Mouse (Mus musculus): Measurements from ENCODE around the gene AC141477.1. TPM values are rescaled to one million over a fixed set of nuclear protein-coding genes. Genes with fewer than 3 reads are reported as not detected.
A peak's percentile ranks its signal among the peaks of the same experiment; 100 is the strongest.

AC141477.1 gene
- not detected in 2 replicates for polyA plus RNA-seq (2014; fragmentation: Nextera tagmentation; extraction: Ambion mirVana)

- no peak for ATAC-seq (ENCODE audit: low FRiP score)
- H3K9ac ChIP-seq (ENCODE audit: low read length), result no peak within 1 kb of the TSS
- H3K4me3 ChIP-seq (ENCODE audit: low read depth, low read length), result no peak within 1 kb of the TSS
- no peaks in the 10 kb centered on the region for H3K9me3 ChIP-seq (ENCODE audit: control insufficient read depth, low read length)
- H3K4me1 ChIP-seq (ENCODE audit: control insufficient read depth, insufficient read depth, low read length), result peaks cover 4% of the 10 kb centered on the region
- H3K27me3 ChIP-seq (ENCODE audit: control insufficient read depth, insufficient read depth, low read length), result no peaks in the 10 kb centered on the region
- H3K36me3 ChIP-seq (ENCODE audit: control insufficient read depth, insufficient read depth, low read length), result peaks cover 8% of the 10 kb centered on the region; the same call in 1 of the 2 replicates
- H3K4me2 ChIP-seq, result no peak within 1 kb of the TSS
- 95% methylated on average over 17 of the region's 17 CpGs for WGBS
- no peak within 1 kb of the TSS for H3K27ac ChIP-seq (ENCODE audit: low read depth, low read length)
- no peak for DNase-seq (ENCODE audit: low spot score, missing footprints)
Observed at GRCm38 (mm10) chr10:76440281-76440680, at the start of gene AC141477.1. TSS of gene AC141477.1 (minus strand) at chr10:76440444.

DNA sequence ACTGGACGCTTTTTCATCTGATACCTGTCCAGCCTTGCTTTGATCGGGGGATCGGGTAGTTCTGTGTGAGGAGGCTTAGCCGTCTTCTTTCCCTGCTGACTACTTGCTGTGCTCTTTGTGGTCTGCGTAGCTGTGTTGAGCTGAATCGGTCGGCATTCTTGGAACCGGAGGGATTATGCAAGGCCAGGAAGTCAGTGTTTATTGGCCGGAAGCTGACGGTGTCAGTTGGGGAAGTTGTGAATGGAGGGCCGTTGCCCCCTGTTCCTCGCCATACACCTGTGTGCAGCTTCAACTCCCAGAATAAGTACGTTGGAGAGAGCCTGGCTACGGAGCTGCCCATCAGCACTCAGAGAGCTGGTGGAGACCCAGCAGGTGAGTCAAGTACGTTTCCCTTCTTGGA is 49.0 kb upstream of the AC141477.1 start:
- Histone ChIP-seq H3K27ac (ENCODE audit: low read depth, low read length) (no peak overlapping the region), H3K4me3 (ENCODE audit: low read depth, low read length) (no peak overlapping the region), H3K36me3 (ENCODE audit: control insufficient read depth, insufficient read depth, low read length) (peaks cover 23% of the 10 kb centered on the region), H3K9ac (ENCODE audit: low read length) (no peak overlapping the region), H3K4me1 (ENCODE audit: control insufficient read depth, insufficient read depth, low read length) (no peaks in the 10 kb centered on the region), H3K27me3 (ENCODE audit: control insufficient read depth, insufficient read depth, low read length) (no peaks in the 10 kb centered on the region), H3K9me3 (ENCODE audit: control insufficient read depth, low read length) (no peaks in the 10 kb centered on the region), H3K4me2 (no peak overlapping the region)
- DNase-seq (ENCODE audit: low spot score, missing footprints) (peak; percentile 72), ATAC-seq (ENCODE audit: low FRiP score) (no peak)
- 93% methylated on average over 15 of the region's 15 CpGs for WGBS

DNA sequence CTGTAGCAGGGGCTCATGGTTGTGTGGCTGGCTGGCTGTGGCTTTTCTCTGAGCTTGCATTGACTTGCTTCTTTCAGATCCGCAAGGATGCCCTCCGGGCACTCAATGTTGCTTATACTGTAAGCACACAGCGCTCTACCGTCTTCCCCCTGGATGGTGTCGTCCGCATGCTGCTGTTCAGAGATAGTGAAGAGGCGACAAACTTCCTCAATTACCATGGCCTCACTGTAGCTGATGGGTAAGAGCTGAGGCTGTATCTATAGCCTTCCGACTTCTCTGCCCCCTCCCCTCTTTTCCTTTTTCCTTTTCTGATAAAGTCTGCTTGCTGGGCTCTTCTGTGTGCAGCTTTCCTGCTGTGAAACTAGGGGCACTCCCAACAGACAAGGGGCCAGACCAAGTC is 48.0 kb upstream of the AC141477.1 start:
- H3K27me3 ChIP-seq (ENCODE audit: control insufficient read depth, insufficient read depth, low read length), result no peaks in the 10 kb centered on the region
- 97% methylated on average over 8 of the region's 8 CpGs for WGBS
- H3K9me3 ChIP-seq (ENCODE audit: control insufficient read depth, low read length), result no peaks in the 10 kb centered on the region
- no peak overlapping the region for H3K4me2 ChIP-seq
- no peak overlapping the region for H3K27ac ChIP-seq (ENCODE audit: low read depth, low read length)
- ATAC-seq (ENCODE audit: low FRiP score) (no peak), DNase-seq (ENCODE audit: low spot score, missing footprints) (no peak)
- no peak overlapping the region for H3K9ac ChIP-seq (ENCODE audit: low read length)
- H3K36me3 ChIP-seq (ENCODE audit: control insufficient read depth, insufficient read depth, low read length), result peaks cover 23% of the 10 kb centered on the region
- no peak overlapping the region for H3K4me3 ChIP-seq (ENCODE audit: low read depth, low read length)
- H3K4me1 ChIP-seq (ENCODE audit: control insufficient read depth, insufficient read depth, low read length), result no peaks in the 10 kb centered on the region

GRCm38 (mm10) chr10:76486302-76486701 is 46.1 kb upstream of the AC141477.1 start:
- peak; percentile 65 for DNase-seq (ENCODE audit: low spot score, missing footprints)
- 94% methylated on average over 2 of the region's 2 CpGs for WGBS
- H3K36me3 ChIP-seq (ENCODE audit: control insufficient read depth, insufficient read depth, low read length), result peaks cover 31% of the 10 kb centered on the region

DNA sequence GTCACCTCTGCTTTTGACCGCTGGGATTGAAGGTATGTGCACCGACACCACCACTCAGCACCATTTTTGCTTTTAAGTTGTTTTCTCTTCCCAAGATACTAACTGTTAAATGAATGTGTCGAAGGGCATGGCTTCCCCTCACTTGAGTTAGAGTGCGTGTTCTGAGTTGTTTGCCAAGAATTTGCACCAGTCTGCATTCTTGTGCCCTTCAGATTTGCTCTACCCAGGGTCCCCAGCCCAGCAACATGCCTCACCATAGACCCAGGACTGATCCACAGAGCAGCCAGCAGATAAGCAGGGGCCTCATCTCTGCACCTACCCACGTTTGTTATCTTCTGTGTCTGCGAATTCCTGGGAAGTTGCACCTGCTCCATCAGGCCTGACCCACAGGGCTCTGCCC is 41.2 kb upstream of the AC141477.1 start:
- Histone ChIP-seq H3K27me3 (ENCODE audit: control insufficient read depth, insufficient read depth, low read length) (no peaks in the 10 kb centered on the region), H3K9me3 (ENCODE audit: control insufficient read depth, low read length) (no peaks in the 10 kb centered on the region), H3K4me1 (ENCODE audit: control insufficient read depth, insufficient read depth, low read length) (no peaks in the 10 kb centered on the region), H3K9ac (ENCODE audit: low read length) (no peak overlapping the region), H3K27ac (ENCODE audit: low read depth, low read length) (no peak overlapping the region), H3K36me3 (ENCODE audit: control insufficient read depth, insufficient read depth, low read length) (peaks cover 31% of the 10 kb centered on the region), H3K4me2 (no peak overlapping the region), H3K4me3 (ENCODE audit: low read depth, low read length) (no peak overlapping the region)
- ATAC-seq (ENCODE audit: low FRiP score) (no peak), DNase-seq (ENCODE audit: low spot score, missing footprints) (no peak)
- WGBS, result 95% methylated on average over 6 of the region's 6 CpGs

More at GRCm38 (mm10) chr10:76486302-76486701, 46.1 kb upstream of the AC141477.1 start:
- H3K27me3 ChIP-seq (ENCODE audit: control insufficient read depth, insufficient read depth, low read length), result no peaks in the 10 kb centered on the region
- no peak overlapping the region for H3K27ac ChIP-seq (ENCODE audit: low read depth, low read length)
- no peaks in the 10 kb centered on the region for H3K9me3 ChIP-seq (ENCODE audit: control insufficient read depth, low read length)
- H3K9ac ChIP-seq (ENCODE audit: low read length), result no peak overlapping the region
- ATAC-seq (ENCODE audit: low FRiP score), result no peak
- no peaks in the 10 kb centered on the region for H3K4me1 ChIP-seq (ENCODE audit: control insufficient read depth, insufficient read depth, low read length)
- H3K4me3 ChIP-seq (ENCODE audit: low read depth, low read length), result no peak overlapping the region
- no peak overlapping the region for H3K4me2 ChIP-seq

- no peak overlapping the region for H3K9ac ChIP-seq (ENCODE audit: low read length)
- no peak for ATAC-seq (ENCODE audit: low FRiP score)
- 96% methylated on average over 13 of the region's 13 CpGs for WGBS
- peak; percentile 41 for DNase-seq (ENCODE audit: low spot score, missing footprints)
- H3K4me2 ChIP-seq, result no peak overlapping the region
- no peaks in the 10 kb centered on the region for H3K9me3 ChIP-seq (ENCODE audit: control insufficient read depth, low read length)
- H3K36me3 ChIP-seq (ENCODE audit: control insufficient read depth, insufficient read depth, low read length), result peaks cover 30% of the 10 kb centered on the region
- H3K27me3 ChIP-seq (ENCODE audit: control insufficient read depth, insufficient read depth, low read length), result no peaks in the 10 kb centered on the region
- no peak overlapping the region for H3K27ac ChIP-seq (ENCODE audit: low read depth, low read length)
- H3K4me3 ChIP-seq (ENCODE audit: low read depth, low read length), result no peak overlapping the region
- no peaks in the 10 kb centered on the region for H3K4me1 ChIP-seq (ENCODE audit: control insufficient read depth, insufficient read depth, low read length)
Observed at GRCm38 (mm10) chr10:76480851-76481250, 40.6 kb upstream of the AC141477.1 start.

GRCm38 (mm10) chr10:76473759-76474158 is 33.5 kb upstream of the AC141477.1 start:
- DNase-seq (ENCODE audit: low spot score, missing footprints), result peak; percentile 62
- H3K36me3 ChIP-seq (ENCODE audit: control insufficient read depth, insufficient read depth, low read length), result peaks cover 15% of the 10 kb centered on the region

GRCm38 (mm10) chr10:76468203-76469162 is 28.2 kb upstream of the AC141477.1 start, which contains the start of the genes Mcm3ap and Ybey:
TSS of gene Mcm3ap (plus strand) at chr10:76468927.
TSS of gene Ybey (minus strand) at chr10:76469114.
- Histone ChIP-seq H3K4me2 (peak within 1 kb of the TSS; percentile 60), H3K9me3 (ENCODE audit: control insufficient read depth, low read length) (no peaks in the 10 kb centered on the region), H3K4me1 (ENCODE audit: control insufficient read depth, insufficient read depth, low read length) (no peaks in the 10 kb centered on the region; the same call in 1 of the 2 replicates), H3K4me3 (ENCODE audit: low read depth, low read length) (peak within 1 kb of the TSS; percentile 78), H3K36me3 (ENCODE audit: control insufficient read depth, insufficient read depth, low read length) (peaks cover 7% of the 10 kb centered on the region), H3K9ac (ENCODE audit: low read length) (peak within 1 kb of the TSS; percentile 93), H3K27me3 (ENCODE audit: control insufficient read depth, insufficient read depth, low read length) (no peaks in the 10 kb centered on the region), H3K27ac (ENCODE audit: low read depth, low read length) (peak within 1 kb of the TSS; percentile 82)
- 2% methylated on average over 55 of the region's 55 CpGs for WGBS
- ATAC-seq (ENCODE audit: low FRiP score), result peak; percentile 98
- DNase-seq (ENCODE audit: low spot score, missing footprints), result peak; percentile 99

More at GRCm38 (mm10) chr10:76473759-76474158, 33.5 kb upstream of the AC141477.1 start:
- no peaks in the 10 kb centered on the region for H3K9me3 ChIP-seq (ENCODE audit: control insufficient read depth, low read length)
- no peak overlapping the region for H3K9ac ChIP-seq (ENCODE audit: low read length)
- WGBS, result 96% methylated on average over 5 of the region's 5 CpGs
- H3K4me2 ChIP-seq, result no peak overlapping the region
- no peak overlapping the region for H3K27ac ChIP-seq (ENCODE audit: low read depth, low read length)
- H3K4me1 ChIP-seq (ENCODE audit: control insufficient read depth, insufficient read depth, low read length), result no peaks in the 10 kb centered on the region; the same call in 1 of the 2 replicates
- H3K27me3 ChIP-seq (ENCODE audit: control insufficient read depth, insufficient read depth, low read length), result no peaks in the 10 kb centered on the region
- no peak for ATAC-seq (ENCODE audit: low FRiP score)
- H3K4me3 ChIP-seq (ENCODE audit: low read depth, low read length), result no peak overlapping the region

GRCm38 (mm10) chr10:76462721-76463120 is 22.5 kb upstream of the AC141477.1 start:
- Histone ChIP-seq H3K9ac (ENCODE audit: low read length) (no peak overlapping the region), H3K4me2 (no peak overlapping the region), H3K27ac (ENCODE audit: low read depth, low read length) (no peak overlapping the region), H3K9me3 (ENCODE audit: control insufficient read depth, low read length) (no peaks in the 10 kb centered on the region; the same call in 1 of the 2 replicates), H3K4me1 (ENCODE audit: control insufficient read depth, insufficient read depth, low read length) (no peaks in the 10 kb centered on the region), H3K27me3 (ENCODE audit: control insufficient read depth, insufficient read depth, low read length) (no peaks in the 10 kb centered on the region), H3K36me3 (ENCODE audit: control insufficient read depth, insufficient read depth, low read length) (no peaks in the 10 kb centered on the region), H3K4me3 (ENCODE audit: low read depth, low read length) (no peak overlapping the region)
- no peak for ATAC-seq (ENCODE audit: low FRiP score)
- DNase-seq (ENCODE audit: low spot score, missing footprints), result no peak
- 92% methylated on average over 6 of the region's 6 CpGs for WGBS
